Mouse (Mus musculus) urinary bladder, postnatal 36 days (tissue): ENCODE data around the gene Ywhag.
A peak's percentile ranks its signal among the peaks of the same experiment; 100 is the strongest.

Source experiments
- DNase-seq, 2 experiments: peaks; one replicate each; pipeline ENCODE4 v3.0.0; 2022; ENCODE audit warnings: low spot score in 2 of 2, mixed read lengths in 1 of 2

Ywhag gene

DNA sequence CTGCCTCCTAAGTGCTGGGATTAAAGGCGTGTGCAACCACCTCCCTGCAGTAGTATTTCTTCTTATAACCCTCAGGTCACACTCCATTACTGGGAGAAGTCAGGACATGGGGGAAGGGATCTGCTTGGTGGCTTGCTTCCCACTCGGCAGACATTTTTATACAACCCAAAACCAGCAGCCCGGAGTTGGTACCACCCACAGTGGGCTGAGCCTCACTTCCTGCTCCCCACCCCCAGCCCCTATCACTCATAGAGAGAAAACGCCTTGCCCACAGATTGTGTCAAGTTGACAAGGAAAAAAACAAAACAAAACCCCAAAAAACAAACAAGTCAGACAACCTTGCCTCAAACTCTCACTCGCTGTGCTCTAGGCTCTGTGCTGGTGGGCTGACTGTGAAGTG, 21.2 kb downstream of the Ywhag start:
- DNase-seq, result no peak

DNA sequence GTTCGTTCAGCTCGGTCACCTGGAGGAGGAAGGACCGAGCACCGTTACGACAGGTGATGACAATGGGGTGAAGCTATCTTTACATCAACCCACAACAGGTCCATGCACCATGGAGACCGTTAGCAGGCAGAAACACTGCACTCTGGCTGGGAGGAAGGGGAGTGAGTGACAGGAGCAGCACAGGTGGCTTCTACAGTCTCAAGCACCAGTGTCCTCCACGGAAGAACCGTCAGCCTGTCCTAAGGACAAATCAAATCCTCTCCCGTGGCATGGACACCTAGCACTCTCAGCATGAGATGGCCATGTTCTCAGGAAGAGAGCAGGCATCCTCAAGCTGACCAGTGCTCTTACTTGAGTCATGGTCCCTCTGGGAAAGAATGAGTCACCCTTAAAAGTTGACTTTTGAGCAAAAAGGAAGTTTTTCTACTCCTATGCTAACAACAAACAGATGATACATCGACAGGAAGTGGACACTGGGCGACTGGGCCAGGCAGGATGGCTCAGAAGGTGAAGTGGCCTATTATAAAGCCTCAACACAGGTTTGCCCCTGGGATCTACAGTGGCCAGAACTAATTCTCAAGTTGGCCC, 22.7 kb downstream of the Ywhag start:
- no peak for DNase-seq

GRCm38 (mm10) chr5:135910813-135911212, 23.6 kb downstream of the Ywhag start:
- DNase-seq, result no peak

DNA sequence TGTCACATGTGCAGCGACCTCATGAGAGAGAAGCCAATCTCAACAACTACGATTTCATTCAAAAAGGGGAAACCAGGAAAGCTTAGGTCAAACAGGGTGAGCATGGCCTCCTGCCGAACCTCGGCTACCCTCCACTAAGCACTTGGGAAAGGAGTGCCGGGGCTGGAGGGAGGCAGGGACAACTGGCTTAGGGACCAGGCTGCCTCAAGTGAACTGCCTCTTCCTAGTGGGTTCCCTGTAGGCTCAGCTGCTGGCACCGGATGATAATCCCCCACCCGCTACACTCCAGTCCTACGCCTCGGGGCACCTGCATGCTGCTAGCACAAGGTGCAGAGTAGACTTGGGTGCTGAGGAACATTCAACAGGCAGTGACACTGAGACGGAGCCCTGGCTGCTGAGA, 24.8 kb downstream of the Ywhag start:
- DNase-seq, result no peak

DNA sequence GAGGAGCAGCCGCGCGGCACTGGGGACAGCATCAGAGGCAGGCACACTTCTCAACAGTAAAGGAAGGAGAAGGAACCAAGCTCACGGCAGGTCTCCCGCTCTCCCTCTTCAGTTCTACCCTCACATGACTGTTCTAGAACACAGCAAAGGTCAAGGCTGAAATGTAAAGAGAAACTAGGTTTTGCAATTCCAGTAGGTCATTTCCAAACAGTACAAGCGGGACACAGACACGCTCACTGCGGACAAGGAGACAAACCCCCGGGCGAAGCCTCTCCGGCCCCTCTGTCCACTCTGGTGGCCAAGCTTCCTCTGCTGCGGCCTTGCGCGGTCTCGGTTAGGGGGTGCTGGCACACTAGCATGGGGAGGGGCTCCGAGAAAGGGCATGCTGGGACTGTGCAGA, 25.4 kb downstream of the Ywhag start:
- no peak for DNase-seq

- no peak for DNase-seq
These were observed 26.2 kb downstream of the Ywhag start for GRCm38 (mm10) chr5:135908185-135908584.

DNA sequence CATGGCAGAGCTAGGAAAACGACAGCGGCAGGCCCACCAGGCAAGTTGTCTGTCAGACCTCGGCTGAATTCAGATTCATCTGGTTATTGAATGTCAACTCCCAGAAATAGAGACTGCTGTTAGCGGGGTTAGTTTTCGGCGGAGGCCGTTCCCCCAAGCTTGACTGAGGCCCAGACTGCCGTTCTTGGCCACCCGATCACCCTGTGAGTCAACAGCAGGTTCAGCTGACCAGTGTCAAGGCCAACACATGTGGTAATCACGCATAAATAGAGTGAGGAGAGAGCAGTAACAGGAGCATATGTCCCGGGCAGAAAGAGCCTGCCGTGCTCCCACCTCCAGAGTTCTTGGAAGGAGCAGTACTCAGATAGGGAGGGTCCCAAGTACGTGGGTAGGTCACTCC, 27.2 kb downstream of the Ywhag start:
- DNase-seq, result peak in 1 of 2 experiments; percentile 65

DNA sequence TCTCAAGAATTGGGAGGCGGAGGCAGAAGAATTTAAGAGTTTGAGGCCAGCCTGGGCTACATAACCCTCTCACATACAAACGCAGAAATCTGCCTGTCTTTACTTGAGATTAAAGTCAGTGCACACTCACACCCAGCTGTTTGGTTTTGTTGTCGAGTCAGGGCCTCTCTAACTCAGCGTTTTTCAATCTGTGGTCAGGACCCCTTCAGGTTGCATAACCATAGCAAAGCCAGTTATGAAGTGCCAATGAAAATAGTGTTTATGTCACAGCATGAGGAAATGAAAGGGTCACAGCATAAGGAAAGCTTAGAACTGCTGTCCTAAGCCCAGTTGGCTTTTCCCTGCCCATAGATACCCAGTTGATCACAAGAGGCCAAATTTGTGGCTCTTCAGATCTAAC, 27.6 kb downstream of the Ywhag start:
- DNase-seq, result no peak

DNA sequence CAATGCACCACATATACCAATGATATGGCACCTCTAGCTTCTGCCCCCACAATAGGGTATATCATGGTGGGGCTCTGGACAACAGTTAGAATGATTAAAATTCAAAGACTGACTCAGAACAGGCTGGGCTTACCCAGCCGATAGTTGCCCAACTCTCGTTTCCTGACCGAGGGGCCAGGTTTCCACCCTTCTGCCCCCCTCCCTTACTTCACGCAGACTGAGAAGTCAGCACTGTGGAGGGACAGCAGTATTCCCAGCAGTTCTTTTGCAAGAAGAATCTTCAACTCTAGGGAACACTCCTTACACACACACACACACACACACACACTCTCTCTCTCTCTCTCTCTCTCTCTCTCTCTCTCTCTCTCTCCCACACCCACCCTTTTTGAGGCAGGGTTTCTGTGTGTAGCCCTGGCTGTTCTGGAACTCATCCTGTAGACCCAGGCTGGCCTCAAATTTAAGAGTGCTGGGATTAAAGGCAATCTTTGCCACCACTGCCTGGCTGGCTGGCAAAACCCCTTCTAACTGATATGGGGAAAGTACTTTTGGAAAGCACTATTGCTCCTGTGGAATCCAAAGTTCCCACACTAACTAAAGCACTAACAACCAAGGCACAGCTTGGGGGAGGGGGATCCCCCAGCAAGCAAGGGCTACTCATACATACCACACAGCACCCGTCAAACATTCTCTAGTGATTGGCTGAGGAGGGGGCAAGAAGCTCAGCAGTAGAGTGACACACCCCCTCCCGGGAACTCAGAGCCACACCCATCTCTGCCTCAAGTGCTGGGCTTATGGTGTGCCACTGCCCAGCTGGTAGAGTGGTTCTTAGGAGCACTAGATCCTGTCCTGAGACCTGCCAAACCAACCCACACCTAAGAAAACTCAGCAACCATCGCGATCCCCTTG, 28.8 kb downstream of the Ywhag start:
- DNase-seq, result no peak

- no peak for DNase-seq
These were observed 30.2 kb downstream of the Ywhag start for GRCm38 (mm10) chr5:135904259-135904658.

GRCm38 (mm10) chr5:135903551-135904151, 30.8 kb downstream of the Ywhag start:
- DNase-seq, result peak; percentile 89 to 92

DNA sequence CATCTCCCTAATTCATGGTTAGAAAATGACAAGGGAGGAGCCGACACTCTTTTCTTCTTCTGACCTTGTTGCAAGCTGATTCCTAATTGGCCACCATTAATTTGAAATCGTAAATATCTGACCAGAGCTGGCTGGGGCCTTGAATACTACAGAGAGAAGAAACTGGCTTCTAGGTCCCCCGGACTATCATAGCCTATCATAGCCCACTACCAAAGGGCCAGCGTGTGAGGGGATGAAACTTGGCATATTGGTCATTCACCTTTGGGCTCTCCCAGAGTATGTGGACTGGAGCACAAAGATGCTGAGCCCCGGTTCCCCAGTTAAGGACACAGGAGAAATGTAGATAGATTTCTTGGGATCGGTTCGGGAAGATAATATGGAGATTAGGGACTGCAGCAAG, 31.4 kb downstream of the Ywhag start:
- no peak for DNase-seq

- DNase-seq, result no peak
These were observed 32.9 kb downstream of the Ywhag start for GRCm38 (mm10) chr5:135901354-135902095.

DNA sequence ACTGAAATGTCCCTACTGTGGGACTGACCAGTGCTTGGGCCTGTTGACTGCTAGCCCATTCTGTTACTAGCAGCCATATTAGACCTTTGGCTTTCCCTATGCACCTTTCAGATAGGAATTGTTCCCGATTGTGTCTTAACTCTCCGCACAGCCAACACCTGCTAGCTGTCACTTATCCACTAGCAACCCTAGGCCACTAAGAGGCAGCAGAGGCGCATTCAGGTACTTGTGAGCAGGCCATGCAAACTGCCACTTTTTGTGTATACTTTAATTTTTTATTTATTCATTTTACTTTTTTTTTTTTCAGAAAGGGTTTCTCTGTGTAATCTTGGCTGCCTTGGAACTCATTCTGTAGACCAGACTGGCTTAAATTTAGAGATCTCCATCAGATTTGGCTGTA, 33.7 kb downstream of the Ywhag start:
- DNase-seq, result no peak

GRCm38 (mm10) chr5:135899833-135900232, 34.6 kb downstream of the Ywhag start:
- DNase-seq, result no peak

GRCm38 (mm10) chr5:135898995-135899394, 35.4 kb downstream of the Ywhag start:
- DNase-seq, result no peak

DNA sequence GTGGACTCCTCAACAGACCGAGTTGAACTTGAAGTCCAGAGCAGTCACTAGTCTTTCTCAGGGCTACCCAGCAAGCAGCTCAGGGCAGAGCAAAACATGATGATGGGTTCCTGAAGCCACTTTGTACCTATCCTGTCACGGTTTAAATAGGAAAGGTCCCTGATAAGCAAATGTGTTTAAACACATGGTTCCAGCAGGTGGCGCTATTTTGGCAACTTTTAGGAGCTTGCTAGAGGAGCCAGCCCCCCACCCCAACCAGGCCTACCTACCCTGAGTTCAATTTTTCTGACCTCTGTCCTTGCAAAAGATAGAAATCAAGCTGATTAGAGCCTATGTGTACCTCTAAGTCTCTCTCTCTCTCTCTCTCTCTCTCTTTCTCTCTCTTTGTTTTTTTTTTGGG, 36.4 kb downstream of the Ywhag start:
- no peak for DNase-seq

GRCm38 (mm10) chr5:135894958-135895357, 39.5 kb downstream of the Ywhag start:
- no peak for DNase-seq

DNA sequence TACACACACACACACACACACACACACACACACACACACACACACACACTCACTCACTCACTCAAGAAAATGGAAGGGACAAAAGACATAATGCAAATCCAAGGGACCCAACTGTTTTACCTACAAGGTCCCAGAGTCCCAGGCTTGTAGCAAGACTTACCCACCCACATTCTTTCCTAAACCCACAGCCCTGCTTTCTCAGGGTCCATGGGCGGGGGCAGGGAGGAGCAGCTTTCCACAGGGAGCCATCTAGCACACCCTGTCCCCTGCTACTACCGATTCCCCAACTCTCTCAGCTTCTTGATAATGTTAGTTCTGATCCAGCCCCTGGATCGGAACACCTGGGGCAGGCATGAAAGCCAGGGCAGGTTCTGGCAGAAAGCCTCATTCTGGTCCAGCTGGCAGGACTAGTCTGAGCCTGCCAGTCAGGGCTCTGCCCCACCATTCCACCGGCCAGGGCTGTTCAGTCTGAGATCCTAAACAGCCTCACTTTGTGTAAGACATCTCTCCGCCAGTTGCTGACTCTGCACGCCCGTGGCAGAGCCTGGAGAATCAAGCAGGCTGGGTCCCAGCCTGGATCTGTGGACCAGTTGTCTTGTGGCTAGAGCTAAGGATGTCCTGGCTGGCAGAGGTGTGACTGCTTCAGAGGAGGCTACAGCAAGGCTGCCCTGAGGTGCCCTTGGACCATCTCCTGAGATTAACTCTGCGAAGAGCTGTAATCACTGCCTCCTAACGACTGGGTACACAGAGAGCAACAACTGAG, 41.6 kb downstream of the Ywhag start:
- DNase-seq, result peak; percentile 58 to 73

DNA sequence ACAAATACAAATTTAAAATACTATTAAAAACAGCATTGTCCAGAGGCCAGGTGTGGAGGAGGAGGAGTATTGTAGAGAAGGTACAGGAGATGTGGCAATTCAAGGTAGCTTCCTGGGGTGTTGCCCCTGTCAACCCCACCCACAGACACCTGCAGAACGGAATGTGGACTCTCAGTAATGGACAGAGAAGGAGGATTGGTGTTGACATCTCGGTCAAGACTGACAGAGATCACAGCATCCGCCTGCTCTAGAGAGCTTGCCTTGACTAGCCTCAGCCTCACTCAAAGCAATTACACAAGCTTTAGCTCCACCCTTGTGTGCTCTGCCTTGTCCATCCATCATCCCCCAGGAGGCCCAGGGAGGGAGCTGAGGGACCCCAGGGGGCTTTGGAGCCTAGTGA, 43.5 kb downstream of the Ywhag start:
- no peak for DNase-seq

GRCm38 (mm10) chr5:135890323-135890722, 44.1 kb downstream of the Ywhag start:
- no peak for DNase-seq
